Mouse (Mus musculus): Measurements from ENCODE around the gene Aldh3a1.

The Aldh3a1 gene

GRCm38 (mm10) chr11:61196616-61197353, 10.6 kb upstream of the Aldh3a1 start:
- CTCF ChIA-PET = no interaction called here

GRCm38 (mm10) chr11:61197935-61198334, 9.4 kb upstream of the Aldh3a1 start:
- CTCF ChIA-PET = no interaction called here

- CTCF ChIA-PET = no interaction called here
Measured at GRCm38 (mm10) chr11:61199620-61200362, 7.5 kb upstream of the Aldh3a1 start.

- CTCF ChIA-PET = no interaction called here
Measured at GRCm38 (mm10) chr11:61202186-61202585, 5.2 kb upstream of the Aldh3a1 start.

- CTCF ChIA-PET = no interaction called here
Measured at GRCm38 (mm10) chr11:61202810-61203209, 4.5 kb upstream of the Aldh3a1 start.

- CTCF ChIA-PET = no interaction called here
Measured at GRCm38 (mm10) chr11:61205167-61205950, 2.0 kb upstream of the Aldh3a1 start.

- CTCF ChIA-PET = no interaction called here
Measured at GRCm38 (mm10) chr11:61206136-61206535, 1.2 kb upstream of the Aldh3a1 start.

GRCm38 (mm10) chr11:61208316-61208715, 979 bp downstream of the Aldh3a1 start:
- CTCF ChIA-PET = no interaction called here

GRCm38 (mm10) chr11:61212102-61212501, 4.8 kb downstream of the Aldh3a1 start:
- CTCF ChIA-PET = interaction anchor here (0.5 kb wide), 1 partner anchor 225 kb away, joined by 3 read pairs; no protein-coding TSS in a partner anchor

- CTCF ChIA-PET = interaction anchor here (0.6 kb wide), 1 partner anchor 123 kb away, joined by 3 read pairs; no protein-coding TSS in a partner anchor
Measured at GRCm38 (mm10) chr11:61215936-61216335, 8.6 kb downstream of the Aldh3a1 start.

- CTCF ChIA-PET = no interaction called here
Measured at GRCm38 (mm10) chr11:61220156-61220881, 13.0 kb downstream of the Aldh3a1 start.

- CTCF ChIA-PET = no interaction called here
Measured at GRCm38 (mm10) chr11:61222007-61222406, 14.7 kb downstream of the Aldh3a1 start.

GRCm38 (mm10) chr11:61222971-61223745, 15.8 kb downstream of the Aldh3a1 start:
- CTCF ChIA-PET = interaction anchor here (0.6 kb wide), 1 partner anchor 124 kb away, joined by 3 read pairs; no protein-coding TSS in a partner anchor

GRCm38 (mm10) chr11:61224234-61224744, 17.0 kb downstream of the Aldh3a1 start:
- CTCF ChIA-PET = no interaction called here

GRCm38 (mm10) chr11:61224907-61225306, 17.6 kb downstream of the Aldh3a1 start:
- CTCF ChIA-PET = no interaction called here

GRCm38 (mm10) chr11:61225511-61225910, 18.2 kb downstream of the Aldh3a1 start:
- CTCF ChIA-PET = no interaction called here

- CTCF ChIA-PET = no interaction called here
Measured at GRCm38 (mm10) chr11:61225941-61226412, 18.6 kb downstream of the Aldh3a1 start.

- CTCF ChIA-PET = no interaction called here
Measured at GRCm38 (mm10) chr11:61227816-61228215, 20.5 kb downstream of the Aldh3a1 start.

GRCm38 (mm10) chr11:61228406-61228805, 21.1 kb downstream of the Aldh3a1 start:
- CTCF ChIA-PET = no interaction called here

GRCm38 (mm10) chr11:61231329-61231728, 24.0 kb downstream of the Aldh3a1 start:
- CTCF ChIA-PET = no interaction called here

- CTCF ChIA-PET = no interaction called here
Measured at GRCm38 (mm10) chr11:61234174-61234573, 26.8 kb downstream of the Aldh3a1 start.

All from spleen, embryonic (tissue).